Mouse (Mus musculus): Measurements from ENCODE around the gene Gpatch8.

Gene Gpatch8

GRCm38 (mm10) chr11:102460541-102460940 lies 95.7 kb downstream of the Gpatch8 start:
- in situ Hi-C loops (cut with MboI, MseI): no loop called here

- in situ Hi-C loops (cut with MboI, MseI): no loop called here
Measured at GRCm38 (mm10) chr11:102455740-102456396, 100.3 kb downstream of the Gpatch8 start.

DNA sequence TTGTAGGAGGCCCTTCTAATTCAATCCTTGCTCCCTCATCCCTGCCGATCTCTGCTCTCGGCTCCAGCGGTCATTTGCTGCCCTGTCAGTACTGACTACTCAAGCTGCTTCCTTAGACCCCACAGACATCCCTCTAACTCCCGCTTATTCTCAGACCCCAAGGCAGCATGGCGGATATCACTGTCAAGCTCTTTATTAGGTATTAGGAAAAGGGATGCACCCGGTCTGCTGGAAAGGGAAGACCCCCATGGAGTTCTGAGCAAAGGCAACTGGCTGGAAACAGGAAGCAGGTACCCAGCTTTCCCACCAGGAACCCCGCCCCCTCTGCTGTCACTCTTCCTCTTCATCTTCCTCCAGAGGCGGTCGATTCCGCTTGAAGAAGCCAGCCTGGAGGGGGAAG lies 103.1 kb downstream of the Gpatch8 start:
- in situ Hi-C loops (cut with MboI, MseI): no loop called here

DNA sequence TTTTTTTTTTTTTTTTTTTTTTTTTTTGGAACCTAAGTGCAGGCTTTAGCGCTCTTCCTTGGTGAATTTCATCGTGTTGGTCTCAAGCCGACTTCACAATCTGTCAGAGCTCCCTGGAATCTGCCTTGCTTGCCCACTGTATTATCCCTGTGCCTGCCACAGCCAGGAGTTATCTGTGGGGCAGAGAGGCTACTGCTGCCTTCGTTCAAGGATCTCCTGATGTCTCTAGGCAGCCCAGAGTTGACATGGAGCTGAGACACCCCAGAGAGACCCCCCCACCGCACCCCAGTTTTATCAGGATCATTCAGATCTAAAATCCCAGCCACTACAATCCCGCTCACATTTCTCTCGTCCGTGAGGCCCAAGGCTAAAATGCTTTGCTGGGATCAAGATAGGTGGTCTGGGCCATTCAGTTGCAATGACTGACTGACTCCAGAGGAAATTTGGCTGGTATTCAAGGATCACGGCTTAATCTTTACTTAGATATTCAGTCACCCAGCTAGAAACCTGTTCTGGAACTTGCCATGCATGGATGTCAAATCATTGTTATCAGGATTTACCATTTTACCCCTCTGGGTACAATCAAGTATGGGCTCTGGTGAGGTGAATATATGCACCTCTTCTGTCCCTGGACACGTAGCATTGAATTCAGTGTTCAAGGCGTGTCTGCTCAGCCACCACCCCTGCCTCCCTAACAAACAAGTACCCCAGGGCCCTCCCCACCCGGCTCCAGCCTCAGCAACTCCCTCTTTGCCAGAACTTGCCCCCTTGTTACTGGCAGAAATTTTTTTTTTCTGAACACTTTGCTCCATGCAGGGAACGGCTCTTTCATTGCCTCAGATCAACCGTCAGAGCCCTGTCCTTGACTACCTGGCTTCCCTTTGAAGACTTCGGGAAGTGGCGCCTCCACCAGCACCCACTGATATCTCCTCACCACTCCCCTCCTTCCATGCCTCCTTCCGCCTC lies 106.9 kb downstream of the Gpatch8 start:
- in situ Hi-C loops (cut with MboI, MseI): no loop called here

DNA sequence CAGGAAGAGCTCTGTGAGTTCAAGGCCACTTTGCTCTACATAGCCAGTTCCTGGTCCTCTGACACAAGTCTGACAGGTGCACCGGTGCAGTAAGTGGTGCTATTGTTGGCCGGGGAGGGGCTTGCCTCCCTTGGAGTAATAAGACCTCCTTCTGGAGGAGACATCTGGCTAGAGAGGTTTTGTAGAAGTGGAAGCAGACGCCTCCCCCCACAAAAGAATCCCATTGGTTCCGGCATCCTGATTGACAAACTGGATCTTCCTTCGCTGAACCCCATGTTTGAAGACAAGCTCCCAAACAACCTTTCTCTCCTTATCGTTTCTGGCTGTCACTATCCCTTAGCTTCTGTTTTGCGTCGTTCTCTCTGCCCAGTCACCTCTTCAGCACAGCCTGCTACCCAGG lies 107.9 kb downstream of the Gpatch8 start:
- in situ Hi-C loops (cut with MboI, MseI): no loop called here

GRCm38 (mm10) chr11:102447497-102447896 lies 108.7 kb downstream of the Gpatch8 start, which contains the start of gene Fam171a2:
Gene Fam171a2, minus strand, starts transcription at chr11:102447682.
- in situ Hi-C loops (cut with MboI, MseI): no loop called here

DNA sequence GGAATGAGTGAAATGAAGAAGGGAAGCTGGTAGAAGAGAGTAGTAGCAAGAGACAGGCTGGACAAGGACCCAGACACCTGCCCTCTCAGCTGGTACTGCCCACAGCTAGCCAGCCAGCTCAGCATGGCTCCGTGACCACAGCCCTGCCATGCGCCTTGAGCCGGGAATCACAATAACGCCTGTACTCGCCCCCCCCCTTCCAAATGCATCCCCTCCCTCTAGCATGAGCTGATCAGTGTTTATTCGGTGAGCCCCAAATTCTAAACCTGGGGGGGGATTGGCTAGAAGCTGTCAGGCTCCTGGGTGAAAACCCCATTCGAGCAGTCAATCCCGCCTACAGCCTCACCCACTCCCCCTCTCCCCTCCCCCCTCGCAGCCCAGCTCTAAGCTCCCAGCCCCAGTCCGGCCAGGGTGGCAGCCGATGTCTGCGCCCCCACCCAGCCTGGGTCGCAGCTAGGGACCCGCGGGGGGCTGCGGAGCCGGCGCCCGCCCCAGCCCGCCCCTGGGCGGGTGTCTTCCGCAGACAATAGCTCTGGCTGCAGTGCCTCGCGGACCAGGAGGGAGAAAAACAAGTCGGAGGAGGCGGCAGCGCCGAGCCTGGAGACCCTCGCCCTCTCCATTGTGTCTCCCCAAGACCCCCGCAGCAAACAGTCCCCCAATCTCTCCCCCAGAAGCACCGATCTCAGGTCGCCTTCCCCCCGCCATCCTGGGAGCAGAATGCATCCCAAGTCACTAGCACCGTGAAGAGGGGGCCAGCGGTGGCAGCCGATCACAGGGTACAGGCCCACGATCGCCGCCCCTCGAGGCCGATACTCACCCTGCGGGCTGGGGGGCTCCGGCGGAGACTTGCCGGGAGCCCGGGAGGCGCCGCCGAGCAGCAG lies 109.4 kb downstream of the Gpatch8 start:
- in situ Hi-C loops (cut with MboI, MseI): no loop called here

DNA sequence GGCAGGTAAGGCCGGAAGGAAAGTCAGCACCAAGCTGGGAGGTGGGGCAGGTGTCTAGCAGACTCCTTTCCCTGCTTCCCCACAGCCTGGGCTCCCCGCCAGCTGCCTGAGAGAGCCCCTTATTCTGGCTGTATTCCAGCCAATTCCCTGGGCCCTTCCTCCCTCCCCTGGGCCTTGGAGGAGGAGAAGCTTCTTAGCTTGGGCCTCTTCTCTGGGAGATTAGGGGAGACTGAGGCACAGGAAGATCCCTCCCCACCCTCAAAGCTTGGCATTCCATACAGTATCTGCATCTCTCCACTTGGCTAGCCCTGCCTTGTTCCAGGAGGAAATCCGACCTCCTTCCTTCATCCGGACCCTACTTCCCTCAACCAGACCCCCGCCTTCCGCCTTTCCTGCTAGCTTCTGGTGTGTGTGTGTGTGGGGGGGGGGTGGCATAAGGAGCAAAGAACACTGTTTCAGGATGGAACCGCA lies 110.3 kb downstream of the Gpatch8 start:
- in situ Hi-C loops (cut with MboI, MseI): no loop called here

- in situ Hi-C loops (cut with MboI, MseI): no loop called here
Measured at GRCm38 (mm10) chr11:102445264-102445890, 110.8 kb downstream of the Gpatch8 start.

DNA sequence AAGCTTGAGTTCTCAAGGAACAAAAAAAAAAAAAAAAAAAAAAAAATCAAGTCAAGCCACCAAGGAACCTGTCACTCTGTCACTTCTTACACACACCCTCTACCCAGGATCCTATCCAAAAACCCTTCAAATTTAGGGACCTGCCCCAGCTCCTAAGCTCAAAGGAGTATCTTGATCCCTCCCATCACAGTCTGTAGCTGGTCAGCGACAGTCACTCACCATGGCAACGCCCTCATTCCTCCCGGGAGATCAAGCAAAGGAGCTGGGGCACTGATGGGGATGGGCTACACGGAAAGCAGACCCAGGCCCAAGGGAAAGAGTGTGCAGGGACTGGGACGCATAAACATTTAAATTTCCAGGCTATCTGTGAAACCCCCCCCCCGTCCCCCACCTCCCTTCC lies 111.4 kb downstream of the Gpatch8 start:
- in situ Hi-C loops (cut with MboI, MseI): no loop called here

- in situ Hi-C loops (cut with MboI, MseI): no loop called here
Measured at GRCm38 (mm10) chr11:102444321-102444720, 111.9 kb downstream of the Gpatch8 start.

GRCm38 (mm10) chr11:102443740-102444139 lies 112.5 kb downstream of the Gpatch8 start:
- in situ Hi-C loops (cut with MboI, MseI): no loop called here

GRCm38 (mm10) chr11:102442089-102442488 lies 114.1 kb downstream of the Gpatch8 start:
- in situ Hi-C loops (cut with MboI, MseI): no loop called here

DNA sequence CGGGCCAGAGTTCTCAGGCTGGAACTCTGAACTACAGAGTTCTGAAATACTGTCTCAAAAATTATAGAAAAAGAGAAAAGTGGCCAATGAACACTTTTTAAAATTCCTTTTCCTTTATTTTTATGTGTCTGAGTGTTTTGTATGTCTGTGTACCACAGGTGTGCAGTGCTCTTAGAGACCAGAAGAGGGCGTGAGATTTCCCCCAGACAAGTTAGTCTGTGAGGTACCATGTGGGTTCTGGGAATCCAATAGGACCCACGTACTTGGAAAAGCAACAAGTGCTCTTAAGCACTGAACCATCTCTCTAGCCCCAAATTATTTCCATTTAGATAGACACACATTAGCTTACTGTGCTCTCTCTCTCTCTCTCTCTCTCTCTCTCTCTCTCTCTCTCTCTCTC lies 114.8 kb downstream of the Gpatch8 start:
- in situ Hi-C loops (cut with MboI, MseI): no loop called here

- in situ Hi-C loops (cut with MboI, MseI): no loop called here
Measured at GRCm38 (mm10) chr11:102440255-102440654, 115.9 kb downstream of the Gpatch8 start.

DNA sequence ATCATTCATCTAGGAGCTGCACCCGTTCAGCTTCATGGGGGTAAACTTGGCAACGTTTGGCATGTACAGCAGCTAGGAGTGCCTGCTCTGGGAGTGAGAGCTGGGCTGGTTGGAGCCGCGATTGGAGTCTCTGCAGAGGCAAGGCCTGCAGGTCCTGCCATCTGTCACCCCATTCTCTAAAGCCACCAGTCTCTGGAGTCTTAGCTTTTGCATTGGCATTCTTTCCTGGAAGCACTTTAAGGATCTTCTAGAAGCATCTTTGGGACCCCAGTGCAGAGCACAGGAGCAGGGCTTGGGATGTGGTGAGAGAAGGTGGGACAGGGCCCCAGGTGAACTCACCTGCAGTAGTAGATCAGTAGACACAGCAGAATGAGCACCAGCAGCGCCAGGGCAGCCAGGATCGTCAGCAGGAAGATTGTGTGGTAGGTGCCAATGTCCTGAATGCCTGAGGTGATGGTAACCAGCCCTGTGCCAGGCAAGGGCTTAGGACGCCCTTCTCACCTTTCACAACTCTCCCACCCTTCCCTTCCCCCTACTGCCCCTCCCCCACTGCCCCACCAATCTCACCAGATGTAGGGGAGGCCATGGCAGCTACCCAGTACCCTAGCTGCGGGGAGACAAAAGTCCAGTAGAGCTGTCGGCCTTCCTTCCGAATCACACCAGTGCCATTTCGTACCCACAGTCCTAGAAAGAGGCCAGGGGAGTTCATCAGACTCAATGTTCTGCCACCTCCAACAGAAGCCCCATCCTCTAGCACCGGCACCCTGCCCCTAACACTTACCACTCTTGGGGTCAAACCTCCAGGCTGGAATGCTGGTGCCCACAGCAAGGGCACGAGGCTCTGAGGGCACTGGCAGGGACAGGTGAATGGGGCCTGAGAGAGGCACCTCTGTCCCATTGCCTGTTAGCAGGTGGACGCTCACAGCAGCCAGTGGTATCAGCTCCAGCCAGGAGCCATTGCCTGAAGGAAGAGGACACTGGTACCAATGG lies 116.8 kb downstream of the Gpatch8 start:
- in situ Hi-C loops (cut with MboI, MseI): loop anchor here in 1 of 2 experiments (10.0 kb wide), 1 partner anchor 145 kb away; the partner anchor contains the start of gene Atxn7l3

DNA sequence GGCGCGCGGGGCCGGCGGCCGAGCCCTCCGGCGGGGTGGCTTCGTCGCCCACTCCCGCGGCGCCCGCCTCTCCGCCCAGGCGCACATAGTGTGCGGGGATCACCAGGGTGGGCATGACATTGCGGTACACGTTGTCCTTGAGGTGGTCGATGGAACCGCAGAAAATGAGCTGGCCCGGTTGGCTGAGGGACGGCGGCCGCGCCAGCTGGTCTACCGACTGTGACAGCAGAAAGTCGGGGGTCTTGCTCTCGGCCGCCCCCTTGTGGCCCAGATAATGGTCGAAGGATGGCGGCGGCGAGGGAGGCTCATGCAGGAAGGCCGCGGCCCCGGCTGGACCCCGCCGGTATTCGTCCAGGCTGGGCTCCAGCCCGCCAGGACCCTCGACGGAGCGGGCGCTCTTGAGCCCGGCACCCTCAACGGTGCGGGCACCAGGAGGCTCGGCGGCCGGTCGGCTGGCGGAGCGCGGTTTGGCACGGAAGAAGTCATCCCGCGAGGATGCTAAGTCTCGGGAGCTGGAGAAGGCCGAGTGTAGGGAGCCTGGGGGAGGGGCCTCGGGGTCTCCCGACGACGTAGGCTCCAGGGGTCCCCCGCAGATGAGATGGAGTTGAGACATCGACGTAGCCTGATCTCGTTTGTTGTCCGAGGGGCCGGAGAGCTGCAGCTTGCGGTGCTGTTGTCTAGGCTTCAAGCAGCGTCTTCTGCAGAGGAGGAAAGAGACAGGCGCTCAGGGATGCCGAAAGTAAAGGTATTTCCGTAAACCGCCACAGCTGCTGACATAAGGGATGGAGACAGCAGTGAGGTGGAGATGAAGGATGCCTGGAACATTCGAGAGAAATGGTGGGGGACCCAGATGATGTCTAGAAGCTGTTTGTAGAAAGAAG lies 117.7 kb downstream of the Gpatch8 start:
- in situ Hi-C loops (cut with MboI, MseI): loop anchor here in 1 of 2 experiments (10.0 kb wide), 1 partner anchor 144 kb away; the partner anchor contains the start of gene Atxn7l3

All from T-helper 17 cell (primary cell).